Mouse (Mus musculus) MEL (cell line): ENCODE results near the gene Itpk1. TPM values are rescaled to one million over a fixed set of nuclear protein-coding genes. Genes with fewer than 3 reads are reported as not detected.

ENCODE experiments used
- DNase-seq: peaks from one replicate; pipeline ENCODE4 v3.0.0; 2011; ENCODE audit warnings: low read depth, low spot score
- H3K27ac ChIP-seq: 2 replicates; pipeline ENCODE4 v1.5.1; 2012; ENCODE audit warnings: low read depth, mild to moderate bottlenecking, control low read depth, low read length, moderate library complexity; ENCODE audit not compliant: control insufficient read depth
- H3K27me3 ChIP-seq, 2 experiments: fragments of 150-350 bp in 1 of 2; sonication (generic) in 1 of 2; 2 replicates each; pipeline ENCODE4 v1.6.1; 2012; ENCODE audit warnings: low read length in 2 of 2, mild to moderate bottlenecking in 2 of 2, improper control_type of control experiment in 1 of 2, moderate library complexity in 1 of 2; ENCODE audit not compliant: insufficient read depth in 2 of 2, control insufficient read depth in 1 of 2
- H3K36me3 ChIP-seq, 2 experiments: 2 replicates each; pipeline ENCODE4 v1.6.1; 2012 to 2014; ENCODE audit warnings: low read length in 2 of 2, improper control_type of control experiment in 1 of 2, inconsistent platforms in 1 of 2, mild to moderate bottlenecking in 1 of 2; ENCODE audit not compliant: insufficient read depth in 2 of 2, control insufficient read depth in 1 of 2
- H3K4me1 ChIP-seq, 2 experiments: fragments of 150-350 bp in 1 of 2; sonication (generic) in 1 of 2; 2 replicates each; pipeline ENCODE4 v1.6.1; 2012; ENCODE audit warnings: low read length in 2 of 2, improper control_type of control experiment in 1 of 2, mild to moderate bottlenecking in 1 of 2; ENCODE audit not compliant: insufficient read depth in 2 of 2, control insufficient read depth in 1 of 2
- H3K4me3 ChIP-seq, 2 experiments: fragments of 150-350 bp in 1 of 2; sonication (generic) in 1 of 2; 2 replicates each; pipeline ENCODE4 v1.5.1; 2012; ENCODE audit warnings: low read depth in 2 of 2, low read length in 2 of 2, mild to moderate bottlenecking in 2 of 2, moderate library complexity in 2 of 2, control low read depth in 1 of 2, improper control_type of control experiment in 1 of 2; ENCODE audit not compliant: control insufficient read depth in 1 of 2, insufficient read depth in 1 of 2
- H3K79me2 ChIP-seq: 2 replicates; pipeline ENCODE4 v1.6.1; 2012; ENCODE audit warnings: mild to moderate bottlenecking, low read length, moderate library complexity; ENCODE audit not compliant: control insufficient read depth, poor library complexity, insufficient read depth
- H3K9ac ChIP-seq: 2 replicates; pipeline ENCODE4 v1.6.1; 2012; ENCODE audit warnings: low read depth, mild to moderate bottlenecking, control low read depth, low read length, moderate library complexity; ENCODE audit not compliant: control insufficient read depth, poor library complexity, severe bottlenecking
- H3K9me3 ChIP-seq: fragments of 150-350 bp; sonication (generic); replicated peaks from 2 replicates; pipeline ENCODE4 v1.6.1; 2012; ENCODE audit warnings: mild to moderate bottlenecking, low read length, improper control_type of control experiment, moderate library complexity; ENCODE audit not compliant: insufficient read depth
- BHLHE40 ChIP-seq: IDR thresholded peaks from 2 replicates; pipeline ENCODE4 v1.6.1; 2012; ENCODE audit warnings: low read depth, mild to moderate bottlenecking, inconsistent platforms, low read length, improper control_type of control experiment, borderline replicate concordance
- CHD1 ChIP-seq: IDR thresholded peaks from 2 replicates; pipeline ENCODE4 v1.6.1; 2012; ENCODE audit warnings: low read depth, mild to moderate bottlenecking, inconsistent platforms, low read length, improper control_type of control experiment
- CTCF ChIP-seq, 3 experiments: IDR thresholded peaks in 2 of 3; conservative IDR thresholded peaks in 1 of 3; 2 replicates each; pipeline ENCODE4 v1.5.1; 2011 to 2012; ENCODE audit warnings: low read length in 3 of 3, low read depth in 2 of 3, mild to moderate bottlenecking in 2 of 3, improper control_type of control experiment in 1 of 3, inconsistent platforms in 1 of 3, mixed read lengths in 1 of 3, moderate library complexity in 1 of 3; ENCODE audit not compliant: control insufficient read depth in 1 of 3, insufficient read depth in 1 of 3, poor library complexity in 1 of 3, severe bottlenecking in 1 of 3
- E2F4 ChIP-seq: IDR thresholded peaks from 2 replicates; pipeline ENCODE4 v1.6.1; 2011; ENCODE audit warnings: low read depth, low read length, improper control_type of control experiment, borderline replicate concordance
- ELF1 ChIP-seq: IDR thresholded peaks from 2 replicates; pipeline ENCODE4 v1.6.1; 2014; ENCODE audit warnings: low read depth, mild to moderate bottlenecking, inconsistent platforms, low read length, improper control_type of control experiment, moderate library complexity
- GABPA ChIP-seq: IDR thresholded peaks from 2 replicates; pipeline ENCODE4 v1.6.1; 2012; ENCODE audit warnings: low read depth, mild to moderate bottlenecking, inconsistent platforms, low read length, improper control_type of control experiment, moderate library complexity
- GATA1 ChIP-seq: IDR thresholded peaks from 2 replicates; pipeline ENCODE4 v1.6.1; 2011; ENCODE audit warnings: low read depth, low read length, improper control_type of control experiment
- JUND ChIP-seq: IDR thresholded peaks from 2 replicates; pipeline ENCODE4 v1.6.1; 2011; ENCODE audit warnings: low read depth, mild to moderate bottlenecking, improper control_type of control experiment, low read length
- KAT2A ChIP-seq: conservative IDR thresholded peaks from 2 replicates; pipeline ENCODE4 v1.6.1; 2012; ENCODE audit warnings: low read depth, low read length, improper control_type of control experiment, inconsistent platforms
- MAFK ChIP-seq: IDR thresholded peaks from 2 replicates; pipeline ENCODE4 v1.6.1; 2011; ENCODE audit warnings: low read depth, mild to moderate bottlenecking, low read length, improper control_type of control experiment, borderline replicate concordance
- NRF1 ChIP-seq: IDR thresholded peaks from 2 replicates; pipeline ENCODE4 v1.6.1; 2014; ENCODE audit warnings: low read depth, mild to moderate bottlenecking, inconsistent platforms, low read length, improper control_type of control experiment, moderate library complexity; ENCODE audit not compliant: poor library complexity, insufficient read depth, severe bottlenecking
- POLR2AphosphoS5 ChIP-seq: IDR thresholded peaks from 2 replicates; pipeline ENCODE4 v1.6.1; 2012; ENCODE audit warnings: low read depth, borderline replicate concordance, mild to moderate bottlenecking, inconsistent platforms, low read length, moderate library complexity, mixed read lengths
- SIN3A ChIP-seq: IDR thresholded peaks from 2 replicates; pipeline ENCODE4 v1.6.1; 2012; ENCODE audit warnings: low read length, improper control_type of control experiment, inconsistent platforms
- SMC3 ChIP-seq: IDR thresholded peaks from 2 replicates; pipeline ENCODE4 v1.6.1; 2011; ENCODE audit warnings: low read depth, low read length, improper control_type of control experiment
- TAL1 ChIP-seq: IDR thresholded peaks from 2 replicates; pipeline ENCODE4 v1.6.1; 2012; ENCODE audit warnings: mild to moderate bottlenecking, inconsistent platforms, low read length, moderate library complexity, mixed read lengths
- UBTF ChIP-seq: IDR thresholded peaks from 2 replicates; pipeline ENCODE4 v1.6.1; 2012; ENCODE audit warnings: low read depth, mild to moderate bottlenecking, inconsistent platforms, low read length, improper control_type of control experiment, moderate library complexity, borderline replicate concordance; ENCODE audit not compliant: insufficient read depth
- USF2 ChIP-seq, 2 experiments: IDR thresholded peaks; 2 replicates each; pipeline ENCODE4 v1.6.1; 2011 to 2012; ENCODE audit warnings: improper control_type of control experiment in 2 of 2, low read length in 2 of 2, borderline replicate concordance in 1 of 2, inconsistent platforms in 1 of 2, low read depth in 1 of 2, mild to moderate bottlenecking in 1 of 2; ENCODE audit not compliant: insufficient read depth in 1 of 2
- ZC3H11A ChIP-seq: IDR thresholded peaks from 2 replicates; pipeline ENCODE4 v1.6.1; 2012; ENCODE audit warnings: low read depth, mild to moderate bottlenecking, inconsistent platforms, low read length, improper control_type of control experiment
- ZNF384 ChIP-seq: IDR thresholded peaks from 2 replicates; pipeline ENCODE4 v1.6.1; 2012; ENCODE audit warnings: low read depth, mild to moderate bottlenecking, inconsistent platforms, low read length, improper control_type of control experiment
- polyA plus RNA-seq, 2 experiments: library from polyadenylated mRNA; stranded (reverse) in 1 of 2; unstranded in 1 of 2; fragments of >175 nt in 1 of 2; fragments of >200 nt in 1 of 2; gene quantifications; 2 replicates each; pipeline versions ENCODE4 v1.2.1 to v1.2.4; 2012; ENCODE audit warnings: low replicate concordance in 2 of 2, low read depth in 1 of 2; ENCODE audit not compliant: insufficient read length in 2 of 2, insufficient read depth in 1 of 2, missing spikeins in 1 of 2
- total RNA-seq: library from RNA; depleted of rRNA; stranded (reverse); fragments of 300-350 nt; gene quantifications from 2 replicates; pipeline ENCODE4 v1.2.3, GENCODE M21; 2012

Itpk1 gene
- total and polyA plus RNA-seq, 3 experiments: 12.0 to 25.7 TPM; not detected in 1

DNA sequence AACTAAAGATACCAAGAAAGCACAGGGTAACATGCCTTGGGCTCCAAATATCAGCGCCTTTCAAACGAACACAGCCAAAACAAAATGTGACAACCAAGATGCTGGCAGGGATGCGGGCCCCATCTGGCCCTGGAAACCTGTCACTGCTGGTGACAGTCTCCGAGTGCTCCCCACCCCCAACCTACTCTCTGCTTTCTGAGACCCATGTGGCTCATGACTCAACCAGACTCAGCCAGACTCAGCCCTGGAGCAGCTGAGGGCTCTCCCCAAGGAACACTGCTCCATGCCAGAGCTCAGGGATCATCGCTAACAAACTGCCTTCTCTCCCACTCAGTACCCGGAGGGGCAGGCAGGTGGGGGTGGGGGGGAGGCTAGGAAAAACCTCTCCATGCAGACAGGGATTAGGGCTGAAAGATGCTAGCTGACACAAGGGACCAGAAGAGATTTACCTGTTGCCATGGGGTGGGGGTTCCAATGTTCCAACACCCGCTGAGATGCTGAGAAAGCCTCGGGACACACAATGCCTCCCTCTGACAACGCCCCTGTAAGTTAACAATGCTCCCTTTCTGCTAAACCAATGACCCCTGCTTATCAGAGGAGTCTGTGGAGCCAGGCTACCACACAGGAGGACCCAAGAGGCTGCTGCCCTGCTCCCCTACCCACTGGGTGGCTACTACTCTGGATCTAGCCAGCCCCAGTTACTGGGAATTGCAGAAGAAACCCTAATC lies 64.1 kb downstream of the Itpk1 start:
- peaks cover 0 to 3% of the 10 kb centered on the region in 2 experiments; a peak in 1 of 4 replicates for H3K4me1 ChIP-seq
- no peak for TF ChIP-seq JUND
- no peak for TF ChIP-seq CTCF (IDR thresholded peaks at IDR 0.05 in 2 of 3, conservative IDR thresholded peaks at IDR 0.05 in 1 of 3; ENCODE audit: control insufficient read depth in 1 of 3, insufficient read depth in 1 of 3, low read depth in 2 of 3, low read length in 3 of 3, poor library complexity in 1 of 3, severe bottlenecking in 1 of 3)
- TF ChIP-seq GATA1: no peak
- TF ChIP-seq E2F4: no peak
- no peak for TF ChIP-seq POLR2AphosphoS5
- no peak for TF ChIP-seq USF2 (IDR thresholded peaks at IDR 0.05; ENCODE audit: borderline replicate concordance in 1 of 2, insufficient read depth in 1 of 2, low read depth in 1 of 2, low read length in 2 of 2)
- TF ChIP-seq GABPA: no peak
- TF ChIP-seq BHLHE40: no peak
- no peak for TF ChIP-seq ELF1
- TF ChIP-seq ZNF384: no peak
- TF ChIP-seq SMC3: no peak
- no peak for TF ChIP-seq SIN3A
- no peak for TF ChIP-seq NRF1
- no peak for TF ChIP-seq UBTF
- TF ChIP-seq, all 39 proteins: peak for 0
- no peak for DNase-seq
- Histone ChIP-seq H3K27me3 (no peaks in the 10 kb centered on the region), H3K9me3 (no peaks in the 10 kb centered on the region), H3K4me3 (no peak overlapping the region), H3K27ac (no peak overlapping the region), H3K9ac (no peak overlapping the region), H3K36me3 (no peaks in the 10 kb centered on the region; a peak in 1 of 4 replicates), H3K79me2 (no peaks in the 10 kb centered on the region)

- no peak for TF ChIP-seq SIN3A
- no peak for TF ChIP-seq CHD1
- no peak for TF ChIP-seq POLR2AphosphoS5
- no peak for TF ChIP-seq NRF1
- no peak for TF ChIP-seq MAFK
- no peak for TF ChIP-seq ZC3H11A
- TF ChIP-seq BHLHE40: no peak
- no peak for TF ChIP-seq KAT2A
- TF ChIP-seq TAL1: no peak
- Histone ChIP-seq H3K27me3 (no peaks in the 10 kb centered on the region), H3K36me3 (no peaks in the 10 kb centered on the region), H3K79me2 (no peaks in the 10 kb centered on the region), H3K4me1 (no peaks in the 10 kb centered on the region), H3K4me3 (no peak overlapping the region), H3K9ac (no peak overlapping the region), H3K9me3 (no peaks in the 10 kb centered on the region), H3K27ac (no peak overlapping the region)
- DNase-seq: no peak
These were observed 65.9 kb downstream of the Itpk1 start for GRCm38 (mm10) chr12:102638878-102639277.
